Mouse (Mus musculus): ENCODE results near the gene Ppfibp1.

- TF ChIP-seq CTCF (IDR thresholded peaks at IDR 0.05): no peak
- no peak for TF ChIP-seq POLR2A (IDR thresholded peaks at IDR 0.05; ENCODE audit: insufficient read depth, low read depth, low read length)
These were observed 83.7 kb downstream of the Ppfibp1 start for GRCm38 (mm10) chr6:146972009-146972408.

Measured in heart, adult 2 months (tissue).